Mouse (Mus musculus) G1E (cell line): ENCODE measurements around the gene Lhfpl4. TPM values are rescaled to one million over a fixed set of nuclear protein-coding genes. Genes with fewer than 3 reads are reported as not detected.

Source experiments
- ATAC-seq: 2 replicates; pipeline ENCODE4 v1.8.0; 2016; ENCODE audit warnings: mild to moderate bottlenecking; ENCODE audit not compliant: insufficient number of reproducible peaks, poor library complexity, low FRiP score, severe bottlenecking; ENCODE audit errors: extremely low read depth
- DNase-seq: peaks from one replicate; pipeline ENCODE4 v3.0.0; 2012; ENCODE audit warnings: low spot score
- H3K27me3 ChIP-seq: 2 replicates; pipeline ENCODE4 v1.6.1; 2012; ENCODE audit warnings: mild to moderate bottlenecking, low read length, inconsistent platforms; ENCODE audit not compliant: insufficient read depth
- H3K36me3 ChIP-seq: replicated peaks from 2 replicates; pipeline ENCODE3; 2012; ENCODE audit warnings: mild to moderate bottlenecking, inconsistent platforms
- H3K4me1 ChIP-seq: 2 replicates; pipeline ENCODE4 v1.6.1; 2012; ENCODE audit warnings: low read depth, low read length, inconsistent platforms, mixed read lengths; ENCODE audit not compliant: insufficient read depth
- H3K4me3 ChIP-seq: 2 replicates; pipeline ENCODE4 v1.5.1; 2012; ENCODE audit warnings: low read depth, mild to moderate bottlenecking, inconsistent platforms, low read length, moderate library complexity, mixed read lengths
- H3K9me3 ChIP-seq: replicated peaks from 2 replicates; pipeline ENCODE4 v1.6.1; 2012; ENCODE audit warnings: inconsistent platforms
- CTCF ChIP-seq: IDR thresholded peaks from 2 replicates; pipeline ENCODE4 v1.5.1; 2012; ENCODE audit warnings: low read depth, low read length, inconsistent platforms, mixed read lengths
- GATA1 ChIP-seq: IDR thresholded peaks from 2 replicates; pipeline ENCODE4 v1.6.1; 2012; ENCODE audit warnings: borderline replicate concordance, low read length, inconsistent platforms, mixed read lengths
- GATA2 ChIP-seq: IDR thresholded peaks from 2 replicates; pipeline ENCODE4 v1.6.1; 2012; ENCODE audit warnings: low read depth, low read length, inconsistent platforms, borderline replicate concordance
- POLR2AphosphoS5 ChIP-seq: IDR thresholded peaks from 2 replicates; pipeline ENCODE4 v1.6.1; 2012; ENCODE audit warnings: low read depth, low read length, inconsistent platforms; ENCODE audit not compliant: insufficient replicate concordance
- TAL1 ChIP-seq: conservative IDR thresholded peaks from 2 replicates; pipeline ENCODE4 v1.6.1; 2012; ENCODE audit warnings: low read depth, low read length, inconsistent platforms, mixed read lengths
- polyA plus RNA-seq: library from polyadenylated mRNA; stranded (reverse); fragments of >175 nt; gene quantifications from 2 replicates; pipeline ENCODE4 v1.2.3, GENCODE M21; 2012
- total RNA-seq, 2 experiments: library from RNA; stranded (forward) in 1 of 2; stranded (reverse) in 1 of 2; fragments of 200-1000 nt in 1 of 2; fragments of >200 nt in 1 of 2; fragmentation: Nextera tagmentation in 1 of 2; gene quantifications; 2 replicates each; pipeline ENCODE4 v1.2.3; 2014 to 2017

Lhfpl4 gene
- total and polyA plus RNA-seq, 3 experiments, result 0.05 TPM; not detected in 2

GRCm38 (mm10) chr6:113172011-113172410 lies 23.2 kb downstream of the Lhfpl4 start:
- TF ChIP-seq TAL1, result no peak
- TF ChIP-seq GATA2, result no peak
- no peak for TF ChIP-seq POLR2AphosphoS5
- no peak for TF ChIP-seq GATA1
- no peak for TF ChIP-seq CTCF
- ATAC-seq (no peak), DNase-seq (no peak)
- Histone ChIP-seq H3K9me3 (no peaks in the 10 kb centered on the region), H3K27me3 (peaks cover 40% of the 10 kb centered on the region), H3K4me1 (peaks cover under 1% of the 10 kb centered on the region), H3K36me3 (no peaks in the 10 kb centered on the region), H3K4me3 (no peak overlapping the region)

DNA sequence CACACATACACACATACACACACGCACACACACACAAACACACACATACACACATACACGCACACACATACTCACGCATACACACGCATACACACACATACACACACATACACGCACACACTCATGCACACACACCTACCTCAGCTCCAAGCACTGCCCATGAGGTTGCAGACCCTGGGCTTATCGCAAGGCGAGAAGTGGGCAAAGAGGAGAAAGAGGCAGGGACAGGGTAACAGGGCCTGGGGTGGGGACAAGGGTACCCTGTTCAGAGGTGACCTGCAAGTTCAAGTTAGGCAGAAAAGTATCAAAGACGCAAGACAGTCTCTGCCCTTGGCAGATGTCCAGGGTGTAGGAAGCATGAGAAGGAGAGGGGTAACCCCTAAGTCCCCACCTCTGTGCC lies 24.5 kb downstream of the Lhfpl4 start:
- DNase-seq (no peak), ATAC-seq (no peak)
- Histone ChIP-seq H3K36me3 (no peaks in the 10 kb centered on the region), H3K4me3 (peak overlapping the region; percentile 29; the same call in 1 of the 2 replicates), H3K9me3 (no peaks in the 10 kb centered on the region), H3K27me3 (peaks cover 49% of the 10 kb centered on the region), H3K4me1 (peaks cover 5% of the 10 kb centered on the region)
- TF ChIP-seq GATA2, result no peak
- TF ChIP-seq POLR2AphosphoS5, result no peak
- no peak for TF ChIP-seq TAL1
- no peak for TF ChIP-seq CTCF
- TF ChIP-seq GATA1, result no peak

GRCm38 (mm10) chr6:113169852-113170251 lies 25.3 kb downstream of the Lhfpl4 start:
- TF ChIP-seq CTCF, result no peak
- TF ChIP-seq POLR2AphosphoS5, result no peak
- no peak for ATAC-seq
- Histone ChIP-seq H3K27me3 (peaks cover 49% of the 10 kb centered on the region), H3K9me3 (no peaks in the 10 kb centered on the region), H3K36me3 (no peaks in the 10 kb centered on the region), H3K4me1 (peaks cover 5% of the 10 kb centered on the region), H3K4me3 (no peak overlapping the region)
- DNase-seq, result no peak

DNA sequence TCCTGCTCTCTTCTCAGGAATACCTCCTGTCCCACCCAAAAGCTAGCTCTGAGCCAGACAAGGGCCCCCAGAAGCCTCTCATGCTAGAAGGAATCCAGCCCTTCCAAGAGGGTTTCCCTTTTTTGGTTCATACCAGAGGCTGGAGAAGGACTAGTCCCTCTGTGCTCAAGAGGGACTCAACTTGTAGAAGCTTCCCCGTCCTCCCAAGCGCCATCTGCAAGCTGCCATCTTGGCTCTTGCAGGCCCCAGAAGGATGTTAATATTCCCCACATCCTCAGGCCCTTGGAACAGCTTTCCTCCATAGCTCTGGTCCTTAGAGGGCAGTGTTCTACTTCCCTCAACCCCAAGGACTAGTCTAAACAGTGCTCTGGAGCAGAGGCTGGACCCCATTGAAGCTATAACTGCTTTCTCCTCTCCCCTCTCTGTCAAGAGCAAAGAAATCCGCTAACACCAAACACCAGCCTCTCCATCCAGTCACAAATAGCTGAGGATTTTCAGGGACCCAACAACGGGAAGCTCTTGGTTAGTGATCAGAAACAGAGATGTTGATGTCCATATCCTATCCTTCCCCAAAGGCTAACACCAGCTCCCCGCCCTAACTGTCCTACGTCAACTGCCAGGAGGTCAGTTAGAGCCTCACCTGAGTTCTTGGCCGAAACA lies 26.7 kb downstream of the Lhfpl4 start:
- H3K4me3 ChIP-seq, result no peak overlapping the region
- H3K27me3 ChIP-seq, result peaks cover 49% of the 10 kb centered on the region
- no peaks in the 10 kb centered on the region for H3K9me3 ChIP-seq
- TF ChIP-seq CTCF (no peak), GATA2 (no peak), GATA1 (no peak), TAL1 (no peak), POLR2AphosphoS5 (no peak)
- H3K36me3 ChIP-seq, result no peaks in the 10 kb centered on the region
- H3K4me1 ChIP-seq, result peaks cover 5% of the 10 kb centered on the region
- ATAC-seq (no peak), DNase-seq (no peak)

DNA sequence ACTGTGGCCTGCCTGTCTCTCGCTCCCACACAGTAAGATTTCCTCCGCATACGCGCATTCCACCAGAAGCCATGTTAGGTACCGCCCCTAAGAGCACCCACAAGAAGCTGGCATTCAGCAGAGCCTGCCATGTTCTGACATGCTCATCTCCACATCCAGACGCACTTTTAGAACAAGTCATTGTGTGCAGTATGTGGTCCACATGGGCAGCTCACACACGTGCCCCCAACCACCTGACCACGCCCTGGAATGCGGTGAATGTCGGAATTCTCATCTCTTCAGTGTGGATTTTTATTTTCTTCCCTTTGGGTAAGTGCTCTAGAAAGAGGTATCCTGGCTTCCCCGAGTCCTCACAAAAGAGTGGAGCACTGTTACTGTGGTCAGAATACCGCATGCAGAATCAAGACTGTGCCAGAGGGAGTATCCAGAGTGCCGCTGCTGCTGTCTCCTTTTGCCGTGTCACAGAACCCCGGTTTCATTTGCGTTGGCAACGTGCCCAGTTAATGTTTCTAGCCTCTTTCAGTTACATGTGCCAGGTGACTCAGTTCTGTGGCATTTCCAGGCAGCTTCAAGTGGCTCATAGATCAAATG lies 28.4 kb downstream of the Lhfpl4 start:
- ATAC-seq (no peak), DNase-seq (peak; percentile 13)
- Histone ChIP-seq H3K27me3 (peaks cover 43% of the 10 kb centered on the region), H3K4me3 (no peak overlapping the region), H3K9me3 (no peaks in the 10 kb centered on the region), H3K4me1 (peaks cover 5% of the 10 kb centered on the region), H3K36me3 (peaks cover 7% of the 10 kb centered on the region)
- TF ChIP-seq TAL1 (no peak), GATA2 (no peak), CTCF (no peak), GATA1 (no peak), POLR2AphosphoS5 (no peak)

GRCm38 (mm10) chr6:113163513-113163912 lies 31.7 kb downstream of the Lhfpl4 start:
- ATAC-seq (no peak), DNase-seq (no peak)
- H3K27me3 ChIP-seq, result peaks cover 16% of the 10 kb centered on the region
- H3K4me1 ChIP-seq, result peaks cover 5% of the 10 kb centered on the region
- TF ChIP-seq TAL1, result no peak
- no peak for TF ChIP-seq POLR2AphosphoS5
- TF ChIP-seq CTCF, result no peak
- no peak for TF ChIP-seq GATA2
- no peak for TF ChIP-seq GATA1
- no peak overlapping the region for H3K4me3 ChIP-seq
- H3K36me3 ChIP-seq, result peaks cover 26% of the 10 kb centered on the region
- H3K9me3 ChIP-seq, result no peaks in the 10 kb centered on the region

DNA sequence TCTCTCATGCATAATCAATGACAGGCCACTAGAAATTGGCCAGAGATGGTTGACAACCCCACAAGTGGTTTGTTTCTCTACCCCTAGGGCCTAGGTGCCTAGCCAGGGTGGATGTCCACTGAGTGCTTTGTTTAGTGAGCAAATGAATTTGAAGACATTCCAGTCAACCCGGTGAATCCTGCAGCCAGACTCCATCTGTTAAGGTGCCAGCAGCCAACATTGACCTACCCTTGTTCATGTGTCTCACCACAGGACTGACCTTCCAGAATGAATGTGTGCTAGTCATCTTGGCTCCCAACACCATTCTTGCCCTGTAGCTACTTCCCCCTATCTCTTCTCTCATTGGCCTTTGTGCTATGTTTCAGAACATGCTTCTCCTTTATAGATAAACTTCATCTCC lies 33.2 kb downstream of the Lhfpl4 start:
- no peaks in the 10 kb centered on the region for H3K9me3 ChIP-seq
- DNase-seq, result no peak
- peaks cover 5% of the 10 kb centered on the region for H3K4me1 ChIP-seq
- peaks cover 39% of the 10 kb centered on the region for H3K36me3 ChIP-seq
- peaks cover 9% of the 10 kb centered on the region; the same call in 1 of the 2 replicates for H3K27me3 ChIP-seq
- ATAC-seq, result no peak
- no peak overlapping the region for H3K4me3 ChIP-seq
- TF ChIP-seq GATA2 (no peak), GATA1 (no peak), CTCF (no peak), TAL1 (no peak)
